Mouse (Mus musculus) mature B cell (primary cell): ENCODE results near the gene Slc5a10.

Source experiments
- in situ Hi-C: fragments of 300-500 bp; cut with MboI; formaldehyde crosslinking; loops from 2 replicates; pipeline ENCODE4 v1.14.3; 2019

Slc5a10 gene

GRCm38 (mm10) chr11:61671781-61672383 is 48.7 kb downstream of the Slc5a10 start:
- in situ Hi-C loops = no loop called here

- in situ Hi-C loops = no loop called here
Measured at GRCm38 (mm10) chr11:61669492-61670490, 50.8 kb downstream of the Slc5a10 start.

GRCm38 (mm10) chr11:61667782-61668181 is 52.8 kb downstream of the Slc5a10 start:
- in situ Hi-C loops = no loop called here

GRCm38 (mm10) chr11:61667248-61667647 is 53.4 kb downstream of the Slc5a10 start:
- in situ Hi-C loops = no loop called here

GRCm38 (mm10) chr11:61665991-61666799 is 54.4 kb downstream of the Slc5a10 start:
- in situ Hi-C loops = no loop called here

GRCm38 (mm10) chr11:61665401-61665800 is 55.2 kb downstream of the Slc5a10 start:
- in situ Hi-C loops = no loop called here

- in situ Hi-C loops = no loop called here
Measured at GRCm38 (mm10) chr11:61662189-61662588, 58.4 kb downstream of the Slc5a10 start.

GRCm38 (mm10) chr11:61660806-61661392 is 59.7 kb downstream of the Slc5a10 start:
- in situ Hi-C loops = no loop called here

GRCm38 (mm10) chr11:61660001-61660400 is 60.6 kb downstream of the Slc5a10 start:
- in situ Hi-C loops = no loop called here

GRCm38 (mm10) chr11:61659011-61659858 is 61.4 kb downstream of the Slc5a10 start:
- in situ Hi-C loops = no loop called here

GRCm38 (mm10) chr11:61658360-61658922 is 62.2 kb downstream of the Slc5a10 start:
- in situ Hi-C loops = no loop called here

- in situ Hi-C loops = no loop called here
Measured at GRCm38 (mm10) chr11:61657432-61657831, 63.2 kb downstream of the Slc5a10 start.

GRCm38 (mm10) chr11:61656148-61656850 is 64.3 kb downstream of the Slc5a10 start:
- in situ Hi-C loops = no loop called here

- in situ Hi-C loops = no loop called here
Measured at GRCm38 (mm10) chr11:61655649-61656048, 65.0 kb downstream of the Slc5a10 start.

- in situ Hi-C loops = no loop called here
Measured at GRCm38 (mm10) chr11:61654786-61655311, 65.8 kb downstream of the Slc5a10 start.

GRCm38 (mm10) chr11:61653568-61653967 is 67.1 kb downstream of the Slc5a10 start:
- in situ Hi-C loops = no loop called here

GRCm38 (mm10) chr11:61652686-61653447 is 67.8 kb downstream of the Slc5a10 start, which contains the start of gene Grap:
Grap (plus strand) TSS chr11:61653265.
- in situ Hi-C loops = no loop called here

GRCm38 (mm10) chr11:61652216-61652615 is 68.4 kb downstream of the Slc5a10 start:
- in situ Hi-C loops = no loop called here
